Mouse (Mus musculus): ENCODE data around the gene Slc5a6. TPM values are rescaled to one million over a fixed set of nuclear protein-coding genes. Genes with fewer than 3 reads are reported as not detected.

Slc5a6 gene
- polyA plus RNA-seq, 1 experiment, result 5.5 TPM

DNA sequence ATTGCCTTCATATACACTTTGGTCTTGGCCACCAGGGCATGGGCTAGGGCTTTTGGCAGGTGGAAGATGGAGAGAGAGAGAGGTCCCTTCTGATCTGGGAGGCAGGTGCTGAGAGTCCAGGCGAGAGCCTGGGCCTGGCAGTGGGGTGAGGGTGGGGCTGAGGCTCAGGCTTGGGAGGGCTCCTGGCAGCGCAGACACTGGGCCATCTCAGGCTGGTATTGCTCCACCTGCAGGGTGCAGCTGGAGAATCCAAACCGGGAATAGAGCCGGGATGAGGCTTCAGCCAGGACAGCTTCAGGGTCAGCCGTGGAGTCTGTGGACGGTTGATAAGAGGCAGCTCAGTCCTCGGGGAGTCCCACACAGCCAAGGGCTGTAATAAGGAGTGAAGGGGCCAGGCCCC, 37.9 kb upstream of the Slc5a6 start:
- no peak overlapping the region for H3K4me3 ChIP-seq (ENCODE audit: insufficient read depth, low read length)
- no peak for TF ChIP-seq POLR2A (IDR thresholded peaks at IDR 0.05; ENCODE audit: borderline replicate concordance, low read depth, low read length)
- TF ChIP-seq CTCF (IDR thresholded peaks at IDR 0.05; ENCODE audit: low read depth, low read length), result no peak
- peaks cover 5% of the 10 kb centered on the region for H3K4me1 ChIP-seq (ENCODE audit: control insufficient read depth, insufficient read depth, low read length)
- H3K27ac ChIP-seq (ENCODE audit: insufficient read depth, low read depth, low read length), result no peak overlapping the region

DNA sequence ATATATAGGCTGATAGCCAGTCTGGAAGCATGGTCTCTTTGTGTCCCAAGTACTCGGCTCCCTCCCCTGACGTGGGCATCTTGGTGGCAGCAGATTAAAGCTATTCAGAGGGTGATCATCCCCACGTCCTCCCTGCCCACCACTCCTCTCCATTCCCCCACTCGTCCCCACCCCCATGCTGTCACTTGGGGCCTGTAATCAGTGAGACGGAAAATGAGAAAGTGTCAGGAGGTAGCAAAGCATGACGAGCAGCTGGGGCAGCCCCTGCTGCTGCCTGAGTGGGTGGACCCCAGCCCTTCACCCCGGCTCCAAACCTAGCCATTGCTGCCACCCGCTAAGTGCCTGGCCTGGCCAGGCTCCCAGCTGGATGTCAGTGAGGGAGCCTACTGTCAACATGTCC, 35.2 kb upstream of the Slc5a6 start:
- no peak overlapping the region for H3K27ac ChIP-seq (ENCODE audit: insufficient read depth, low read depth, low read length)
- TF ChIP-seq POLR2A (IDR thresholded peaks at IDR 0.05; ENCODE audit: borderline replicate concordance, low read depth, low read length) (no peak), CTCF (IDR thresholded peaks at IDR 0.05; ENCODE audit: low read depth, low read length) (no peak)
- peaks cover 5% of the 10 kb centered on the region for H3K4me1 ChIP-seq (ENCODE audit: control insufficient read depth, insufficient read depth, low read length)
- no peak overlapping the region for H3K4me3 ChIP-seq (ENCODE audit: insufficient read depth, low read length)

DNA sequence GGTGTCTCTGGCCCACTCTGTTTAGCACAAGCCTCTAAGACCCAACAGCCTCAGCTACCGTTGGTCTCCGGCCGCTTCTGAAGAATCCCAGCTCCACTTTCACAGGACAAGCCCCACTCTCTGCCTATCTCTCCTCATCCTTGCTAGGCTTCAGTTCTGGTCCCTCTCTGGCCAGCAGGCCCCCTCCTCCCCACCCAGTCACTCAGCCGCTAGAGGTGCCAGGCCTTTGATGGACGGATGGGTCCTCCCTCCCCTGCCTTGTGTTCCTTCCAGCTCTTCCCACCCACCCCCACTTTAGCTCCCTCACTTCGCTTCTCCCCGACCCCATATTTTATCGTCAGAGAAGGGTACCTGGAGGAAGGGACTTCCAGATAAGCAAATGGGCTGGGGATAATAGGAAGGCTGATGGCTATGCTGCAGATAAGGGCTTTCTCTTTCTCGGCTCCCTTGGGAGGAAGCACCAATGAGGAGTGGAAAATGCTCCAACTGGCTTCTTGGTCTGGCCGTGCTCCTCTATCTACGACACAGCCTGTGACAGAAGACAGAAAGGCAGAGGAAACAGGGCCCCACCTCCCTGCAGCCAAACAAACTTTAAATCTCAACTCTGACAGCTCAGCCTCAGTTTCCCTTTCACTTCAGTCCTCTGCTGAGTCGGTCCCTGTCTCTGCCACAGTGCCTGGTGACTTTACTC, 34.4 kb upstream of the Slc5a6 start:
- Histone ChIP-seq H3K4me3 (ENCODE audit: insufficient read depth, low read length) (no peak overlapping the region), H3K27ac (ENCODE audit: insufficient read depth, low read depth, low read length) (no peak overlapping the region)

GRCm38 (mm10) chr5:31082355-31082754, 33.6 kb upstream of the Slc5a6 start:
- Histone ChIP-seq H3K27ac (ENCODE audit: insufficient read depth, low read depth, low read length) (no peak overlapping the region), H3K4me3 (ENCODE audit: insufficient read depth, low read length) (no peak overlapping the region), H3K4me1 (ENCODE audit: control insufficient read depth, insufficient read depth, low read length) (peaks cover 5% of the 10 kb centered on the region)
- TF ChIP-seq POLR2A (IDR thresholded peaks at IDR 0.05; ENCODE audit: borderline replicate concordance, low read depth, low read length) (no peak), CTCF (IDR thresholded peaks at IDR 0.05; ENCODE audit: low read depth, low read length) (peak; percentile 49; the same call in 1 of the 2 replicates)

More for the DNA sequence above, 34.4 kb upstream of the Slc5a6 start:
- H3K4me1 ChIP-seq (ENCODE audit: control insufficient read depth, insufficient read depth, low read length), result peaks cover 5% of the 10 kb centered on the region
- TF ChIP-seq CTCF (IDR thresholded peaks at IDR 0.05; ENCODE audit: low read depth, low read length) (no peak), POLR2A (IDR thresholded peaks at IDR 0.05; ENCODE audit: borderline replicate concordance, low read depth, low read length) (no peak)

- peaks cover 1% of the 10 kb centered on the region; the same call in 1 of the 2 replicates for H3K4me1 ChIP-seq (ENCODE audit: control insufficient read depth, insufficient read depth, low read length)
- TF ChIP-seq POLR2A (IDR thresholded peaks at IDR 0.05; ENCODE audit: borderline replicate concordance, low read depth, low read length) (no peak), CTCF (IDR thresholded peaks at IDR 0.05; ENCODE audit: low read depth, low read length) (peak; percentile 57; the same call in 1 of the 2 replicates)
- no peak overlapping the region for H3K4me3 ChIP-seq (ENCODE audit: insufficient read depth, low read length)
- no peak overlapping the region for H3K27ac ChIP-seq (ENCODE audit: insufficient read depth, low read depth, low read length)
Measured at GRCm38 (mm10) chr5:31081386-31081785, 32.7 kb upstream of the Slc5a6 start.

DNA sequence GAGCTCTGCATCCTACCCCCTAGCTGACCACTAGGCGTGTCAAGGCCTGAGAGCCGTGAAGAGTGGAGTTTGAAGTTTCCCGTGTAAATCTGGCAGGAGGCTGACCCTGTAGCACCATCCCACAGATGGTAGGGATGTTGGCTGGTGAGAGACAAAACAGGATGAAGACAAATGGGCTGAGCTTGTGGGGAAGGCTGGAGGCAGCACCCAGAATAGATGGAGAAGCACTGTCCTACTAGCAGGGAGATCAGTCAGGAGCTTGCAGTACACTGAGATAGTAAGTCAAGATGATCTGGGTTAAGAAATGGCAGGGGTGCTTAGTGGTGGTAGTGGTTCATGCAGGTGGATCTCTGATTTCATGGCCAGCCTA, 32.1 kb upstream of the Slc5a6 start:
- H3K4me3 ChIP-seq (ENCODE audit: insufficient read depth, low read length), result no peak overlapping the region
- no peak overlapping the region for H3K27ac ChIP-seq (ENCODE audit: insufficient read depth, low read depth, low read length)
- H3K4me1 ChIP-seq (ENCODE audit: control insufficient read depth, insufficient read depth, low read length), result no peaks in the 10 kb centered on the region
- TF ChIP-seq CTCF (IDR thresholded peaks at IDR 0.05; ENCODE audit: low read depth, low read length), result no peak
- TF ChIP-seq POLR2A (IDR thresholded peaks at IDR 0.05; ENCODE audit: borderline replicate concordance, low read depth, low read length), result no peak

DNA sequence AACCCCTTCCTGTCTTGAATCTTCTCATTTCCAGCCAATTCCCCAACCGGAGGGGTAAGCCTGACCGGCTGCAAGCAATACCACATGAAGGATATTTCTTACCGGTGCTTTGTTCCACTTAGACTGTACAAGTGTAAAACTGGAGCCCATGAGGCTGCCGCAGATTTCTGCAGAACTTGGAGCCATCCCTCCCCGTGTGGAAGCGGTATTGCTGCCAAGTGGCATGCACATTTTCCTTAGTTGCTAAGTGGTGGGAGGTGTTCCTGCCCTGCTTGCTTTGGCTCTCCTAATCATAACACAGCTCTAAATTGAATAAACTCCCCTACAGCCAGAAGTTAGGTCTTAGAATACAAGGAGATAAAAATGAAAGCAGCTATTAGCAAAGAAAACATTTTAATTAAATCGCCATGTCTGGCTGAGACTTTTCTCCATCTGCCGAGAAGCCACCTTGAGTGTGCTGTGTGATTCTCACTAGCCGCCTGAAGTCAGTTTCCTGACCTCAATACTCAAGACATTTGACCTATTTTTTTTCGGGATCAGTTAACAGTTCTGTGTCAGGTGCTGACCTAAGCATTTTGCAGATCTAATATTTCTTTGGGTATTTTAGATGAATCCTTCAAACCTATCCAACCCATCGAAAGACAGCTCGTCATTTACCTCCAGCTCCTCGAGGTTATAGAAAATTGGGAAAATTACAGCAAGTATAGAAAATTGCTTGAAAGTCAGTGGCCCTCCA, 31.5 kb upstream of the Slc5a6 start:
- Histone ChIP-seq H3K4me1 (ENCODE audit: control insufficient read depth, insufficient read depth, low read length) (no peaks in the 10 kb centered on the region), H3K4me3 (ENCODE audit: insufficient read depth, low read length) (no peak overlapping the region), H3K27ac (ENCODE audit: insufficient read depth, low read depth, low read length) (no peak overlapping the region)
- TF ChIP-seq POLR2A (IDR thresholded peaks at IDR 0.05; ENCODE audit: borderline replicate concordance, low read depth, low read length) (no peak), CTCF (IDR thresholded peaks at IDR 0.05; ENCODE audit: low read depth, low read length) (no peak)

DNA sequence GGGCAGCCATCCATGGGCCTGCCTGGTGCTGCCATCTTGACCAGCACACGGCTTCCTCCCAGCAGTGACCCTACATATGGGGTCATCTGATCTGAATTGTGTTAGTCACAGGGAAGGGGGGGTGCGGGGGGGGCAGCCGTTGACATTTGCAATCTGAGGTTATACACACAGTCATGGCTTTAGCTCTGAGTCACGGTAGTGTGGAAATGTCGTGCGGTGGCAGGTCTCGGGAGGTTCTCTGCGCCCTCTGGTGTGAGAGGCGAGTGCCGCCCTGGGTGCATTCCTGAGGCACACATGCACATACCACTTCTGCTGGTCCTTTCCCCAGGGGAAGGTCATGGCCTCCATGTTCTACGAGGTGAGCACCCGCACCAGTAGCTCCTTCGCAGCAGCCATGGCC, 27.6 kb upstream of the Slc5a6 start:
- H3K27ac ChIP-seq (ENCODE audit: insufficient read depth, low read depth, low read length), result no peak overlapping the region
- H3K4me1 ChIP-seq (ENCODE audit: control insufficient read depth, insufficient read depth, low read length), result no peaks in the 10 kb centered on the region
- H3K4me3 ChIP-seq (ENCODE audit: insufficient read depth, low read length), result no peak overlapping the region
- TF ChIP-seq POLR2A (IDR thresholded peaks at IDR 0.05; ENCODE audit: borderline replicate concordance, low read depth, low read length) (no peak), CTCF (IDR thresholded peaks at IDR 0.05; ENCODE audit: low read depth, low read length) (no peak)

- TF ChIP-seq CTCF (IDR thresholded peaks at IDR 0.05; ENCODE audit: low read depth, low read length) (no peak), POLR2A (IDR thresholded peaks at IDR 0.05; ENCODE audit: borderline replicate concordance, low read depth, low read length) (no peak)
- Histone ChIP-seq H3K4me3 (ENCODE audit: insufficient read depth, low read length) (no peak overlapping the region), H3K4me1 (ENCODE audit: control insufficient read depth, insufficient read depth, low read length) (no peaks in the 10 kb centered on the region), H3K27ac (ENCODE audit: insufficient read depth, low read depth, low read length) (no peak overlapping the region)
Measured at GRCm38 (mm10) chr5:31073176-31073575, 24.5 kb upstream of the Slc5a6 start.

DNA sequence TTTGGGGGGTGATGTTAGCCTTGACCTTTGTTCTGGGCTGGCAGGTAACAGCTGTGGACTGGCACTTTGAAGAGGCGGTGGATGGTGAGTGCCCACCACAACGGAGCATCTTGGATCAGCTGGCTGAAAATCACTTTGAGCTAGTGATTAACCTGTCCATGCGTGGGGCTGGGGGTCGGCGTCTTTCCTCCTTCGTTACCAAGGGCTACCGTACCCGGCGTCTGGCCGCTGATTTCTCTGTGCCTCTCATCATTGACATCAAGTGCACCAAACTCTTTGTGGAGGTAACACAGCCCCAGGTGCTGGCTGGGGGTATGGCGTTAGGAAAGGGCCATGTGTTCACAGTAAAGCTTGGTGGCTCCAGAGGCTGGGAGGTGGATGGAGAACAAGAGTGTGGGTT, 23.1 kb upstream of the Slc5a6 start:
- no peak overlapping the region for H3K27ac ChIP-seq (ENCODE audit: insufficient read depth, low read depth, low read length)
- TF ChIP-seq POLR2A (IDR thresholded peaks at IDR 0.05; ENCODE audit: borderline replicate concordance, low read depth, low read length) (no peak), CTCF (IDR thresholded peaks at IDR 0.05; ENCODE audit: low read depth, low read length) (no peak)
- no peak overlapping the region for H3K4me3 ChIP-seq (ENCODE audit: insufficient read depth, low read length)
- H3K4me1 ChIP-seq (ENCODE audit: control insufficient read depth, insufficient read depth, low read length), result no peaks in the 10 kb centered on the region
